Mouse (Mus musculus): Measurements from ENCODE around the gene Pip4p1. TPM values are rescaled to one million over a fixed set of nuclear protein-coding genes. Genes with fewer than 3 reads are reported as not detected.
"Not testable (repeated sequence)": the region's sequence is repeated elsewhere in the genome, so short reads cannot be mapped to it uniquely, and the experiment has no call there.

The Pip4p1 gene
- polyA plus RNA-seq, 1 experiment from 2014 or later, result 93.1 TPM

GRCm38 (mm10) chr14:50944668-50945033, 14.0 kb upstream of the Pip4p1 start:
- H3K9me3 ChIP-seq (ENCODE audit: control insufficient read depth, low read length); H3K27me3 ChIP-seq (ENCODE audit: control insufficient read depth, insufficient read depth, low read length); H3K4me1 ChIP-seq (replicated peaks; ENCODE audit: control insufficient read depth, insufficient read depth, low read length); H3K36me3 ChIP-seq (replicated peaks; ENCODE audit: control insufficient read depth, insufficient read depth): not testable (repeated sequence)
- Histone ChIP-seq H3K9ac (peak overlapping the region; percentile 60), H3K4me2 (replicated peaks) (peak overlapping the region; percentile 62), H3K27ac (peak overlapping the region; percentile 82), H3K4me3 (replicated peaks; ENCODE audit: low read length) (peak overlapping the region; percentile 43)
- DNase-seq (ENCODE audit: low spot score) (peak; percentile 68), ATAC-seq (ENCODE audit: low FRiP score) (peak; percentile 97)
- 2% methylated on average over 14 of the region's 15 CpGs for WGBS

- Histone ChIP-seq H3K27me3 (ENCODE audit: control insufficient read depth, insufficient read depth, low read length) (no peaks in the 10 kb centered on the region), H3K36me3 (replicated peaks; ENCODE audit: control insufficient read depth, insufficient read depth) (no peaks in the 10 kb centered on the region), H3K4me1 (replicated peaks; ENCODE audit: control insufficient read depth, insufficient read depth, low read length) (no peaks in the 10 kb centered on the region), H3K9me3 (ENCODE audit: control insufficient read depth, low read length) (no peaks in the 10 kb centered on the region), H3K4me3 (replicated peaks; ENCODE audit: low read length) (peak within 1 kb of the TSS; percentile 43), H3K27ac (peak within 1 kb of the TSS; percentile 82), H3K9ac (peak within 1 kb of the TSS; percentile 60), H3K4me2 (replicated peaks) (peak within 1 kb of the TSS; percentile 62)
- DNase-seq (ENCODE audit: low spot score), result peak; percentile 80
- peak; percentile 96 for ATAC-seq (ENCODE audit: low FRiP score)
- 18% methylated on average over 31 of the region's 31 CpGs for WGBS
Measured at GRCm38 (mm10) chr14:50943932-50944667, 13.4 kb upstream of the Pip4p1 start, which contains the start of gene Gm49342. Gene Gm49342, plus strand, starts transcription at chr14:50944517.

- ATAC-seq (ENCODE audit: low FRiP score), result no peak
- Histone ChIP-seq H3K4me1 (replicated peaks; ENCODE audit: control insufficient read depth, insufficient read depth, low read length) (no peaks in the 10 kb centered on the region), H3K9me3 (ENCODE audit: control insufficient read depth, low read length) (no peaks in the 10 kb centered on the region), H3K36me3 (replicated peaks; ENCODE audit: control insufficient read depth, insufficient read depth) (no peaks in the 10 kb centered on the region), H3K4me3 (replicated peaks; ENCODE audit: low read length) (no peak overlapping the region), H3K9ac (no peak overlapping the region), H3K4me2 (replicated peaks) (no peak overlapping the region), H3K27me3 (ENCODE audit: control insufficient read depth, insufficient read depth, low read length) (no peaks in the 10 kb centered on the region), H3K27ac (no peak overlapping the region)
- no peak for DNase-seq (ENCODE audit: low spot score)
- 44% methylated on average over 2 of the region's 2 CpGs for WGBS
Measured at GRCm38 (mm10) chr14:50938940-50939339, 8.3 kb upstream of the Pip4p1 start.

- 87% methylated on average over 3 of the region's 3 CpGs for WGBS
- no peak overlapping the region for H3K4me2 ChIP-seq (replicated peaks)
- no peaks in the 10 kb centered on the region for H3K4me1 ChIP-seq (replicated peaks; ENCODE audit: control insufficient read depth, insufficient read depth, low read length)
- H3K4me3 ChIP-seq (replicated peaks; ENCODE audit: low read length), result no peak overlapping the region
- H3K36me3 ChIP-seq (replicated peaks; ENCODE audit: control insufficient read depth, insufficient read depth), result no peaks in the 10 kb centered on the region
- H3K27me3 ChIP-seq (ENCODE audit: control insufficient read depth, insufficient read depth, low read length), result no peaks in the 10 kb centered on the region
- H3K9ac ChIP-seq, result no peak overlapping the region
- no peak for ATAC-seq (ENCODE audit: low FRiP score)
- no peak overlapping the region for H3K27ac ChIP-seq
- no peaks in the 10 kb centered on the region for H3K9me3 ChIP-seq (ENCODE audit: control insufficient read depth, low read length)
- no peak for DNase-seq (ENCODE audit: low spot score)
Measured at GRCm38 (mm10) chr14:50938119-50938908, 7.7 kb upstream of the Pip4p1 start.

GRCm38 (mm10) chr14:50936649-50937048, 6.0 kb upstream of the Pip4p1 start:
- ATAC-seq (ENCODE audit: low FRiP score), result no peak
- no peak for DNase-seq (ENCODE audit: low spot score)
- H3K4me1 ChIP-seq (replicated peaks; ENCODE audit: control insufficient read depth, insufficient read depth, low read length), result peaks cover 3% of the 10 kb centered on the region; the same call in 1 of the 2 replicates
- no peak overlapping the region for H3K9ac ChIP-seq
- WGBS, result 76% methylated on average over 1 of the region's 1 CpGs
- no peak overlapping the region for H3K27ac ChIP-seq
- H3K27me3 ChIP-seq (ENCODE audit: control insufficient read depth, insufficient read depth, low read length), result no peaks in the 10 kb centered on the region
- no peaks in the 10 kb centered on the region for H3K9me3 ChIP-seq (ENCODE audit: control insufficient read depth, low read length)
- no peak overlapping the region for H3K4me3 ChIP-seq (replicated peaks; ENCODE audit: low read length)
- no peak overlapping the region for H3K4me2 ChIP-seq (replicated peaks)
- no peaks in the 10 kb centered on the region for H3K36me3 ChIP-seq (replicated peaks; ENCODE audit: control insufficient read depth, insufficient read depth)

- no peak for ATAC-seq (ENCODE audit: low FRiP score)
- H3K4me2 ChIP-seq (replicated peaks), result peak overlapping the region; percentile 65
- H3K27ac ChIP-seq, result peak overlapping the region; percentile 85
- H3K4me3 ChIP-seq (replicated peaks; ENCODE audit: low read length), result peak overlapping the region; percentile 90
- peaks cover 28% of the 10 kb centered on the region for H3K36me3 ChIP-seq (replicated peaks; ENCODE audit: control insufficient read depth, insufficient read depth)
- no peak for DNase-seq (ENCODE audit: low spot score)
- WGBS, result 10% methylated on average over 12 of the region's 12 CpGs
- no peaks in the 10 kb centered on the region for H3K27me3 ChIP-seq (ENCODE audit: control insufficient read depth, insufficient read depth, low read length)
- peaks cover 17% of the 10 kb centered on the region; the same call in 1 of the 2 replicates for H3K4me1 ChIP-seq (replicated peaks; ENCODE audit: control insufficient read depth, insufficient read depth, low read length)
- no peaks in the 10 kb centered on the region for H3K9me3 ChIP-seq (ENCODE audit: control insufficient read depth, low read length)
- peak overlapping the region; percentile 59 for H3K9ac ChIP-seq
Measured at GRCm38 (mm10) chr14:50931493-50932020, 901 bp upstream of the Pip4p1 start.

GRCm38 (mm10) chr14:50930377-50930753, 291 bp downstream of the Pip4p1 start:
- no peaks in the 10 kb centered on the region for H3K9me3 ChIP-seq (ENCODE audit: control insufficient read depth, low read length)
- peak overlapping the region; percentile 100 for H3K9ac ChIP-seq
- under 1% methylated on average over 35 of the region's 38 CpGs for WGBS
- H3K27ac ChIP-seq, result peak overlapping the region; percentile 87
- ATAC-seq (ENCODE audit: low FRiP score) (peak; percentile 49), DNase-seq (ENCODE audit: low spot score) (peak; percentile 26)
- no peaks in the 10 kb centered on the region for H3K27me3 ChIP-seq (ENCODE audit: control insufficient read depth, insufficient read depth, low read length)
- H3K4me1 ChIP-seq (replicated peaks; ENCODE audit: control insufficient read depth, insufficient read depth, low read length), result peaks cover 29% of the 10 kb centered on the region
- peak overlapping the region; percentile 95 for H3K4me2 ChIP-seq (replicated peaks)
- H3K36me3 ChIP-seq (replicated peaks; ENCODE audit: control insufficient read depth, insufficient read depth), result peaks cover 36% of the 10 kb centered on the region
- H3K4me3 ChIP-seq (replicated peaks; ENCODE audit: low read length), result peak overlapping the region; percentile 90

- peak overlapping the region; percentile 100 for H3K9ac ChIP-seq
- DNase-seq (ENCODE audit: low spot score) (no peak), ATAC-seq (ENCODE audit: low FRiP score) (no peak)
- peak overlapping the region; percentile 87 for H3K27ac ChIP-seq
- peaks cover 29% of the 10 kb centered on the region for H3K4me1 ChIP-seq (replicated peaks; ENCODE audit: control insufficient read depth, insufficient read depth, low read length)
- no peaks in the 10 kb centered on the region for H3K27me3 ChIP-seq (ENCODE audit: control insufficient read depth, insufficient read depth, low read length)
- 22% methylated on average over 10 of the region's 10 CpGs for WGBS
- peaks cover 36% of the 10 kb centered on the region for H3K36me3 ChIP-seq (replicated peaks; ENCODE audit: control insufficient read depth, insufficient read depth)
- H3K4me2 ChIP-seq (replicated peaks), result peak overlapping the region; percentile 95
- H3K4me3 ChIP-seq (replicated peaks; ENCODE audit: low read length), result peak overlapping the region; percentile 90
- H3K9me3 ChIP-seq (ENCODE audit: control insufficient read depth, low read length), result no peaks in the 10 kb centered on the region
Measured at GRCm38 (mm10) chr14:50929951-50930350, 705 bp downstream of the Pip4p1 start.

GRCm38 (mm10) chr14:50927366-50927765, 3.3 kb downstream of the Pip4p1 start:
- H3K9ac ChIP-seq, result no peak overlapping the region
- no peak overlapping the region for H3K4me3 ChIP-seq (replicated peaks; ENCODE audit: low read length)
- H3K4me2 ChIP-seq (replicated peaks), result 0 out of 2 replicates have a peak overlapping the region, but pooled peaks have one; percentile 15
- H3K9me3 ChIP-seq (ENCODE audit: control insufficient read depth, low read length), result no peaks in the 10 kb centered on the region
- WGBS, result 76% methylated on average over 3 of the region's 3 CpGs
- no peaks in the 10 kb centered on the region for H3K27me3 ChIP-seq (ENCODE audit: control insufficient read depth, insufficient read depth, low read length)
- peaks cover 36% of the 10 kb centered on the region for H3K4me1 ChIP-seq (replicated peaks; ENCODE audit: control insufficient read depth, insufficient read depth, low read length)
- peaks cover 36% of the 10 kb centered on the region for H3K36me3 ChIP-seq (replicated peaks; ENCODE audit: control insufficient read depth, insufficient read depth)
- DNase-seq (ENCODE audit: low spot score), result no peak
- ATAC-seq (ENCODE audit: low FRiP score), result no peak
- H3K27ac ChIP-seq, result no peak overlapping the region
